Mouse (Mus musculus): ENCODE data around the gene Als2cl. TPM values are rescaled to one million over a fixed set of nuclear protein-coding genes. Genes with fewer than 3 reads are reported as not detected.

Gene Als2cl
- polyA plus RNA-seq, 1 experiment = 145 TPM

DNA sequence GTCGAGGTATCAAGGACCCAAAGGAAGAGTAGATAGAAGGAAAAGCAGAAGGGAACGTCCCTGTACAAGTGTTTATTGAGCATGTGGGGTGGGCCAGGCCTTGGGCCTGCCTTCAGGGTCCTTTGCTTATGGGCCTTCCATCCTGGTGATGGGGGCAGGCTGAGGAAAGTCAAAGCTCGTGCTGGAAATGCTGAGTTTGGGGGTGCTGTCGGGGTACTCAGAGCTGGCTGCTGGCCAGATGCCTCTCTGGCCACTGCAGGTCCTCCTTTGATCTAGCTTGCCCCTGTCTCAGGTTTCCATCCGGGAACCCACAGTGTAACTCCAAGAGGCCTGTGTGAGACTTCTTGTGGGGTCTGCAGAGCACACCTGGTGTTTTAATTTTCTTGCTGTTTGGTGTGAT, 21.1 kb upstream of the Als2cl start:
- DNase-seq = no peak
- no peak overlapping the region for H3K27ac ChIP-seq (ENCODE audit: control insufficient read depth, insufficient read depth, low read length)
- TF ChIP-seq CTCF (IDR thresholded peaks at IDR 0.05; ENCODE audit: borderline replicate concordance, control insufficient read depth, extremely low read depth, insufficient read depth, low read length, poor library complexity) = no peak
- no peak for TF ChIP-seq POLR2A (IDR thresholded peaks at IDR 0.05; ENCODE audit: control insufficient read depth, extremely low read depth, insufficient read depth, low read length, poor library complexity)
- no peaks in the 10 kb centered on the region for H3K36me3 ChIP-seq (ENCODE audit: control insufficient read depth, insufficient read depth, low read length)
- no peak overlapping the region for H3K4me3 ChIP-seq (ENCODE audit: control insufficient read depth, insufficient read depth, low read length)
- peaks cover 8% of the 10 kb centered on the region for H3K27me3 ChIP-seq (ENCODE audit: control insufficient read depth, insufficient read depth, low read length)
- 0 out of 2 replicates have a peak, but pooled peaks cover 8% of the 10 kb centered on the region for H3K4me1 ChIP-seq (replicated peaks; ENCODE audit: control insufficient read depth, insufficient read depth, low read length)
- 88% methylated on average over 5 of the region's 5 CpGs for WGBS

DNA sequence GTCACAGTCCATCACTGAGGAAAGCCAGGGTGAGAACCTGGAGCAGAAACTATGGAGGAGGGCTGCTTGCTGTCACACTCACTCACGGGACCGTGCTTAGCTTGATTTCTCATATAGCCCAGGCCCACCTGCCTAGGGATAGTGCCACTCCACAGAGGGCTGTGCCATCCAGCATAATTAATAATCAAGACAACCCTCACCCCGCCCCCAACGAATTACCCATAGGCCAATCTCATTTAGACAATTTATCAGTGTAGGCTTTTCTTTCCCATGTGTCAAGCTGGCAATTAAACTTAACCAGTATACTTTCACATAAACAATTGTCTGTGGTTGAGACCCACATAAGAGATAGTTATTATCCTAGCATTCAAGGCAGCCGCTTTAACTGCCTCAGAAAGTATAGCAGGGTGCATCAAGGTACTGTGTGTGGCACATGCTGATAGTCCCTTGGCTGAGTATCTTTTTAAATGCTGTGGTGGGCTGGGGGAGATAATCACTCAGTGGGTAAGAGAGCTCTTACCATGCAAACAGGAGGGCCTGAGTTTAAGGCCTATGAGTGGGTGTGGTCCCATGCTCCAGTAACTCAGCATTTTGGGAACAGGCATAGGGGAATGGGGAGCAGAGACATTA, 20.6 kb upstream of the Als2cl start:
- 95% methylated on average over 5 of the region's 5 CpGs for WGBS
- no peaks in the 10 kb centered on the region for H3K36me3 ChIP-seq (ENCODE audit: control insufficient read depth, insufficient read depth, low read length)
- no peak overlapping the region for H3K27ac ChIP-seq (ENCODE audit: control insufficient read depth, insufficient read depth, low read length)
- no peak for TF ChIP-seq CTCF (IDR thresholded peaks at IDR 0.05; ENCODE audit: borderline replicate concordance, control insufficient read depth, extremely low read depth, insufficient read depth, low read length, poor library complexity)
- no peak for TF ChIP-seq POLR2A (IDR thresholded peaks at IDR 0.05; ENCODE audit: control insufficient read depth, extremely low read depth, insufficient read depth, low read length, poor library complexity)
- no peak overlapping the region for H3K4me3 ChIP-seq (ENCODE audit: control insufficient read depth, insufficient read depth, low read length)
- H3K4me1 ChIP-seq (replicated peaks; ENCODE audit: control insufficient read depth, insufficient read depth, low read length) = 0 out of 2 replicates have a peak, but pooled peaks cover 8% of the 10 kb centered on the region
- DNase-seq = no peak
- peaks cover 8% of the 10 kb centered on the region for H3K27me3 ChIP-seq (ENCODE audit: control insufficient read depth, insufficient read depth, low read length)

DNA sequence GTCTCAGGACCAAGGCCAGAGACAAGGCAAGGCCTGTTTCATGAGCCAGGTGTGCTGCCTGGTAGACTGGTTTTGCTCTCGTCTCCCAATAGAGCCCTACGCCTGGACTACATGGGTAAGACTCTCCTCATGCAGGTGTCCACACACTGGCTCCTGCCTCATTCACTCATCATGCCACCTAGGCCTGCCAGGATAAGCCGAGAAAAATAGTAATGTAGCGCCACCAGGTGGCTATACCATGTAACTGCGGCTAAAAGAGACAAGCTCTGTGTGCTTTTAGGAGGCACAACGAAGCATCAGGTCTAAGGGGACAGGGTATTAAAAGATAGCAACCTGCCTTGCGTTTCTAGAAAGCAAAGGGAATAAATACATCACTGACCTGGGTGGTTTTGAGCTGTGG, 8.6 kb upstream of the Als2cl start:
- Histone ChIP-seq H3K27ac (ENCODE audit: control insufficient read depth, insufficient read depth, low read length) (no peak overlapping the region), H3K27me3 (ENCODE audit: control insufficient read depth, insufficient read depth, low read length) (no peaks in the 10 kb centered on the region), H3K4me1 (replicated peaks; ENCODE audit: control insufficient read depth, insufficient read depth, low read length) (peaks cover 25% of the 10 kb centered on the region), H3K36me3 (ENCODE audit: control insufficient read depth, insufficient read depth, low read length) (no peaks in the 10 kb centered on the region), H3K4me3 (ENCODE audit: control insufficient read depth, insufficient read depth, low read length) (no peak overlapping the region)
- DNase-seq = peak; percentile 69
- WGBS = 18% methylated on average over 7 of the region's 7 CpGs
- TF ChIP-seq CTCF (IDR thresholded peaks at IDR 0.05; ENCODE audit: borderline replicate concordance, control insufficient read depth, extremely low read depth, insufficient read depth, low read length, poor library complexity) (peak; percentile 77; the same call in 1 of the 2 replicates), POLR2A (IDR thresholded peaks at IDR 0.05; ENCODE audit: control insufficient read depth, extremely low read depth, insufficient read depth, low read length, poor library complexity) (no peak)

DNA sequence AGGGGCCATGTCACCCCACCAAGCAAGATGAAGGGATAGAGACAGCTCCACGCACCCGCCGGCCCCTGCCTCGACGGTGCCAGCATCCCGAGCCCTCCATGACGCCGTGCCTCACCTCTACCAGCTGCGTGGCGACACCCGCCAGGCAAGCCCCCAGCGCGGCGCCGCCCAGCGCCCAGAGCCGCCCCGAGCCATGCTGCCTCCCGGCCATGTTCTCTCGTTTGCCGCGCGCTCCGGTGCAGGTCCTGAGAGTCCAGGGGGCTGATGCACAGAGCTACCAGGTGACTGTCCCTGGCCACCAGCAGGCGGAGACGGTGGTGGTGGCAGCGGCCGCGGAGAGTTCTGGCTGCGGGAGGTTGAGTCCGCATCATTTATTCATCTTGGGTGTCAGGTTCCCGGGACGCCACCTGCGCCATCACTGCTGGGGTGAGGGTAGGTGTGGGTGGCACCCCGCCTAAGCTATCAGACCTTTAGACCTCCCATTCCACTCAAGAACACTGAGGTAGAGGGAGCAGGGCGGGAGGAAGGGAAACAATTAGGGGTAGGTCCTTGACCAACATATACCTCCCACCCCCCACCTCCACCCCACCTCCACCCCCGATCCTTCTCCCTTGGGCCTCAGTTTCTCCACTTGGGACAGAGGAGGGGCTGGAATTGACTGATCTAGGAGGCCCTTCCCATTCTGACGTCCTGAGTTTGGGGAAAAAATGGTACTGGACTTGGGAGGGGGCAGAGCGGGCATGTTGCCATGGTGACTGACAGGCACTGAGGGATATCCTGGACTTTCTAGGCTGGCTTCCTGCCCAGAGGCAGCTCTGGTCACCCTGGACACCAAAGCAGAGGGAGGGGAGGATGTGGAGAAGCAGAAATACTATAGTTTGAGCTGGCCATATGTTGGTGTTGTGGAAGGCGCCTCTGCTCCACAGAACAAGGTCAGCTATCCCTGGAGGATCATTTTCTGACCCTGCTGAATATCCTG, 5.7 kb upstream of the Als2cl start:
- peaks cover 40% of the 10 kb centered on the region for H3K4me1 ChIP-seq (replicated peaks; ENCODE audit: control insufficient read depth, insufficient read depth, low read length)
- no peaks in the 10 kb centered on the region for H3K36me3 ChIP-seq (ENCODE audit: control insufficient read depth, insufficient read depth, low read length)
- TF ChIP-seq POLR2A (IDR thresholded peaks at IDR 0.05; ENCODE audit: control insufficient read depth, extremely low read depth, insufficient read depth, low read length, poor library complexity) = no peak
- 0 out of 2 replicates have a peak, but pooled peaks have one; percentile 26 for TF ChIP-seq CTCF (IDR thresholded peaks at IDR 0.05; ENCODE audit: borderline replicate concordance, control insufficient read depth, extremely low read depth, insufficient read depth, low read length, poor library complexity)
- DNase-seq = peak; percentile 50
- H3K27me3 ChIP-seq (ENCODE audit: control insufficient read depth, insufficient read depth, low read length) = no peaks in the 10 kb centered on the region
- WGBS = 38% methylated on average over 40 of the region's 40 CpGs
- peak overlapping the region; percentile 50 for H3K4me3 ChIP-seq (ENCODE audit: control insufficient read depth, insufficient read depth, low read length)
- H3K27ac ChIP-seq (ENCODE audit: control insufficient read depth, insufficient read depth, low read length) = peak overlapping the region; percentile 72

DNA sequence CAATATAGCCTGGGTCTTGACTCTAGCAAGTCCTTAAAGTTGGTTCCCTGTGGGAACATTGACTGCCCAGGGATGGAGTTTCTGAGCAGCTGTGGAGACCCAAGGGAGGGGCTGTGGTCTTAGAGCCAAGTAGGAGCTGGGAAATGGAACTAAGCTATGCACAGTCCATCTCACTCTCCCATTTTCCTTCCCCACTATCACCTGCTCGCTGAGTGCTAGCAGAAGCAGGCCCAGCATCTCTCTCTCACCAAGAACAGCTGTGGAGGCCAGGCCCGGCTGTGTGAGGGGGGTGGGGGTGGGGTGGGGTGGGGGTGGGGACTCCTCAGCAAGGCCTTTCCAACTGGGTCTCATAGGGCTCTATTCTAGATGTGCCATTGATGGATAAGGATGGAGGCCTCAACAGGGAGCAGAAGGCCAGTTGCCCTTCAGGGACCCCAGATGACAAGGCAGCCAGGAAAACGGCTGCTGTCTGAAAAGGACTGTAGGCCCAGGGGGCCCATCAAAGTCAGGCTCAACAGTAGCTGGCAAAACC, 4.9 kb upstream of the Als2cl start:
- 54% methylated on average over 3 of the region's 3 CpGs for WGBS
- peak; percentile 16 for DNase-seq
- Histone ChIP-seq H3K27ac (ENCODE audit: control insufficient read depth, insufficient read depth, low read length) (peak overlapping the region; percentile 72), H3K4me1 (replicated peaks; ENCODE audit: control insufficient read depth, insufficient read depth, low read length) (peaks cover 48% of the 10 kb centered on the region), H3K36me3 (ENCODE audit: control insufficient read depth, insufficient read depth, low read length) (no peaks in the 10 kb centered on the region), H3K4me3 (ENCODE audit: control insufficient read depth, insufficient read depth, low read length) (no peak overlapping the region), H3K27me3 (ENCODE audit: control insufficient read depth, insufficient read depth, low read length) (no peaks in the 10 kb centered on the region)
- no peak for TF ChIP-seq CTCF (IDR thresholded peaks at IDR 0.05; ENCODE audit: borderline replicate concordance, control insufficient read depth, extremely low read depth, insufficient read depth, low read length, poor library complexity)
- no peak for TF ChIP-seq POLR2A (IDR thresholded peaks at IDR 0.05; ENCODE audit: control insufficient read depth, extremely low read depth, insufficient read depth, low read length, poor library complexity)

DNA sequence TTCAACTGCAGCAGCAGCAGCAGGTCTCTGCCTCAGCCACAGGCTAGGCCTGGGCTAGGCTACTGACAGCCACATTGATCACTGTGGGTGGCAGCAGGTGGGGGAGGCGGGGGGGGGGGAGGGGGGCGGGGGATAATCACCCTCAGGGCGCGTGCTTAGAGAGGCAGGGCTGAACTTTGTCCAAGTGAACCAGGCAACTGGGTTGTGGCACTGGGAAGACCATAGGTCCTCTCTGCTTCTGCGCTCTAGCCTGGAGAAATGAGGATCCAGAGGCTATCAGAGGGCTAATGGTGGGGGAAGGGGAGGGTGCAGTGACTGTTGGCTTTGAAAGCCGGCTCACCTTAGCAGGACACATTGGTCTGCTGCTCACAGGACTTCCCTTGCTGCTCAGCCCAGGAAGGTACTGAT, 4.4 kb upstream of the Als2cl start:
- DNase-seq = no peak
- H3K36me3 ChIP-seq (ENCODE audit: control insufficient read depth, insufficient read depth, low read length) = no peaks in the 10 kb centered on the region
- no peaks in the 10 kb centered on the region for H3K27me3 ChIP-seq (ENCODE audit: control insufficient read depth, insufficient read depth, low read length)
- TF ChIP-seq CTCF (IDR thresholded peaks at IDR 0.05; ENCODE audit: borderline replicate concordance, control insufficient read depth, extremely low read depth, insufficient read depth, low read length, poor library complexity) (no peak), POLR2A (IDR thresholded peaks at IDR 0.05; ENCODE audit: control insufficient read depth, extremely low read depth, insufficient read depth, low read length, poor library complexity) (no peak)
- 73% methylated on average over 6 of the region's 6 CpGs for WGBS
- H3K27ac ChIP-seq (ENCODE audit: control insufficient read depth, insufficient read depth, low read length) = peak overlapping the region; percentile 46; the same call in 1 of the 2 replicates
- peaks cover 50% of the 10 kb centered on the region for H3K4me1 ChIP-seq (replicated peaks; ENCODE audit: control insufficient read depth, insufficient read depth, low read length)
- H3K4me3 ChIP-seq (ENCODE audit: control insufficient read depth, insufficient read depth, low read length) = no peak overlapping the region
